Mouse (Mus musculus) lung, postnatal 4 days (tissue): Measurements from ENCODE around the gene Ubl4b.
A peak's percentile ranks its signal among the peaks of the same experiment; 100 is the strongest.

ENCODE experiments used
- DNase-seq, 2 experiments: peaks; one replicate each; pipeline ENCODE4 v3.0.0; 2021

Gene Ubl4b

DNA sequence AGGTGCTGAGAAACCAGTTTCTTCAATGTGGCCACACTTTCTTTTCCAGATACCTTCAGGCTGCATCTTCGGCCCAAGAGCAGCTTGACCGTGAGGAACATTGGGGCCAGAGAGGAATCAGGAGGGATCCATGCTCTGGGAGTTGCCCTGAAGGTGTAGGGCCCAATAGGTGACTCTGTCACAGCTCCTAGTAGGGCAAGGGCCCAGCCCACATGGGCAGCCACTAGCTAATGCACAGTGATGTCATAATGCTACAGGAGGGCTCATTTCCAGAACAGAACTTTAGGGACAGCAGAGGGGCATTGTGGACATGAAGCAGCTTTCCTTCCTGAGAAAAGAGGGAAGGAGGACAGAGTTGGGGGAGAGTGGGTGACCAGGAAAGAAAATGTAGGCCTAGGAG is at the start of gene Ubl4b:
Gene Ubl4b (minus strand): TSS at position 232 of the 400 bp plus-strand sequence.
- DNase-seq, result peak in 1 of 2 experiments; percentile 6

DNA sequence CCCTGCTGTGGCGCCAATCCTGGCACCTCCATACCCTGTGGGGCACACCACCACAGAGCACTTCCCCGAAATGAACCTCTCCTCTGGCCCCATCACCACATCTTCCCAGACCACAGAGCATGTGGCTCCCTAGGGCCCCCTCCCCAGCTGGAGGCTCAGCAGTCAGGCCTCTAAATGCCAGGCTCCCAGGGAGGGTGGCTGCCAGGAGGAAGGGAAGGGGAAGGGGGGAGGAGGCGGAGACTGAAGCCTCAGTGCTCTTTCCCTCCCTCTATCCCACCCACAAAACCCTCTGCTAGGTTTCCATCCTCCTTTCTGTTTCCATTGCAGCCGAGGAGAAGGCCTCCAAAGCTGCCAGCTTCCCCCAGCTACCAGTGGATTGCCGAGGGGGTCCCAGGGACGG is 45.3 kb upstream of the Ubl4b start:
- no peak for DNase-seq

DNA sequence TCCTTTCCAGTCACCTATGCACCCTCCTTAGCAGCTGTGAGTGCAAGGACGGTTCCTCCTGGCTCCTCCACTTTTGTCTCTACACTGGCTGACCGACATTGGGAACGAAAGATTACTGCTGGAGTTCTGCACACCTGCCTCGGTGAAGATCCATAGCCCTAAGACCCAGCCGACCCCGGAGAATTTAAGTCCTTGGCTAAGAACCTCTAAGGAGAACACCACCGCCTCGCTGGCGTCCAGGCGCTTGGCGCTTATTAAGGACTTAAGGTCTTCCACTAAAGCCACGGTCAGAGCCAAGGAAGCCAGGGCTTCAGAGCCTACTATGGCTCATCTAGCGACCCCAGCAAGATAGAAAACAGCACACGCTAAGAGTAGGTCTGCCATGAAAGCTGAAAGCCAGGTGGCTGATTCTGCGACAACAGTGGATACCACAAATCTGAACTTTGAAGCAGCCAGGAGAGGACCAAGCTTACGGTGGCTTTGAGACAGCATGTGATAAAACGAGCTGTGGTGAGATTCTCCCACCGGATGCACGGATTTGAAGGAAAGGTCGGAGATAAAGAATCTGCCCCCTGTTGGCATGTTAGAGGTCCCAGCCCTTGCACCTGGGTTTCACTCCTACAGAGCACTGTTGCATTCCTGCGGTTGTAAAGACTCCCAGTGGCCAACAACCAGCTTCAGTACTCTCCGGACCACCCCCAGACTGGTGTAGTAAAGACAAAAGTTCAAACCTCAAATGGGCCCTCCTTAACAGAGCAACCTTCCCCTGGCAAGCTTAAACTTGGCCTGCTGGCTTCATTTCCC is 42.9 kb upstream of the Ubl4b start:
- DNase-seq, result peak in 1 of 2 experiments; percentile 21

DNA sequence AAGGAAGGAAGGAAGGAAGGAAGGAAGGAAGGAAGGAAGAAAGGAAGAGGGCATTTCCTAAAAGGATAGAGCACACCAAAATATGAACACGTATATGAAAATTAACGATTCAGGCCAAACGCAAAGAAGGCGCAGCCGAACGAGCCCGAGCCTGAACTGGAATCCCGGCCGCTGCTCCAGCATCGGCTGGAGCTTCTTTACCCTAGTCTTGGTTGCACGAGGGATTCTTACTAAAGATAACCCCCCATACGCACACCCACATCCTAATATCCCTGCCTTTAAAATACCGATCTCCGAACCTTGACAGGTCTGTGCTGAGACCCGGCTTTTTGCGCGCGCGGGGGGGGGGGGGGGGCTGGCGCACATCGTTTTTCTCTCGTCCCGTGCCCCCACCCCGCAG is 42.3 kb upstream of the Ubl4b start:
- DNase-seq, result peak in 1 of 2 experiments; percentile 9

DNA sequence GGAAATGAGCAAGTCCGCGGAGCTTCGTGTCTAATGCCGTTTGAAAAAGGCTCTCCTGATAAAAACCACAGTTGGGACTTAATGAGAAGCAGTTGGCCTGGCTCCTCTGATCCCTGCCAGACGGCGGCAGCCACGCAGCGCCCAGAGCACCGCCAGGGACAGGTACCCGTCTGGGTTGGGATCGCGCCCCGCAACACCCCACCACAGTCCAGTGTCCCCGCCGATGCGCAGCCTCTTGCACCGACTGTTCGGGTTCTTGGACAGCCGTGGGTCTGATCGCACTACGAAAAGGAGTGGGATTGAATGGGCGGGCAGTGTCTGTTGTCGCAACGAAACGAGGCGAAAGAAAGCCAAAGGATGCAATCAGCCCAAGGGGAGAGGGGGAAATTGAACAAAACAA is 41.7 kb upstream of the Ubl4b start:
- DNase-seq, result peak in 1 of 2 experiments; percentile 37

DNA sequence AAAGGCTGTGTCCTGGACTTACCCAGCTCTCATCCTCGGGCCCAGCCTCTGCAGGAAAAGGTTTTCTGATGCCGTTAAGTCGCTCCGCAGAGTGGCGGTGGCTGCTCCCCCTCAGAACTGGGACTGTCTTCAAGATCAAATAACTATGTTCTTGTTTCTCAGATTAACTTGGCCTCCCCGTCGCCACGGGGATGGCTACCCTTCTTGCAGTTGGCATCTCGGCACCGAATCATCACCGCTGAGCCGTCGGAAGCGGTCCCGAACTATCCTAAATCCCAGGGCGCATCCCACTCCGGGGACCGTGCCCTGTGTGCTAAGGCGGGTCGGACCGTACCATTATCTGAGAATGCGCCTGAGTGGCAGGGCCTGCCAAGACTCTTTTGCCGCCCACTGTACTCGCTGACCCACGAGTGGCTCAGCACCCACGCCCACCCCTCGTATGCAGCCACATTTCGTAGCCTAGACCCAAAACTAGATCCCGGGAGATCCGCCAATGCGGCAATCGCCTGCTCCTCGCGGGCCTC is 41.1 kb upstream of the Ubl4b start:
- DNase-seq, result peak in 1 of 2 experiments; percentile 23

DNA sequence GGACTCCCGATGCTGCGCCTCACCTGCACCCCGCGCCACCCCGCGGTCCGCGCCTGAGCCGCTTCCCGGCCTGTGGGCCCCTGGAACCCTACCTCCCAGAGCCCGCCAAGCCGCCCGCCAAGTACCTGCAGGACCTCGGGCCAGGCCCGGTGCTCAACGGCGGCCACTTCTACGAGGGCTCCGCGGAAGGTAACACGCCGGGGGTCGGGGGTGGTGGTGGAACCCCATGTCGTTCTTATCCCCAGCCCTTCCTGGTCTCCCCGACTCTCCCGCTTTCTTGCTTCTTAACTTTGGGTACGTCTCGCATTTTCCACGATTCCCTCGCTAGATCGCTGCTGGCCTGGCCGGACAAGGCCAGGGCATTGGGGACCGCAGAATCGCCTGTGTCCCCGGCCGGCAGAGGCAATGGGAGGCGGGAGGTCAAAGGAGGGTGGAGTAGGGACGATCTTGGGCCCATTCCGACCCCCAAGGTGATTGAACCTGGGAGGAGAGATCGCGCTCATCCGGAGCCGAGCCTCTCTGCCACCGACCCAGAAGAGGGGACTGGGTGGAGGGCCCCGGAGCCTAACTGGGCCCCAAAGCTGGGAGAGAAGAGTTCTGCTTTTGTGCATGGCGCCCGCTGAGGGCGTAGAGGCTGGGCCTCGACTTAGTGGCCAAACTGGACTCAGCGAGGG is 40.5 kb upstream of the Ubl4b start:
- peak; percentile 11 to 27 for DNase-seq

DNA sequence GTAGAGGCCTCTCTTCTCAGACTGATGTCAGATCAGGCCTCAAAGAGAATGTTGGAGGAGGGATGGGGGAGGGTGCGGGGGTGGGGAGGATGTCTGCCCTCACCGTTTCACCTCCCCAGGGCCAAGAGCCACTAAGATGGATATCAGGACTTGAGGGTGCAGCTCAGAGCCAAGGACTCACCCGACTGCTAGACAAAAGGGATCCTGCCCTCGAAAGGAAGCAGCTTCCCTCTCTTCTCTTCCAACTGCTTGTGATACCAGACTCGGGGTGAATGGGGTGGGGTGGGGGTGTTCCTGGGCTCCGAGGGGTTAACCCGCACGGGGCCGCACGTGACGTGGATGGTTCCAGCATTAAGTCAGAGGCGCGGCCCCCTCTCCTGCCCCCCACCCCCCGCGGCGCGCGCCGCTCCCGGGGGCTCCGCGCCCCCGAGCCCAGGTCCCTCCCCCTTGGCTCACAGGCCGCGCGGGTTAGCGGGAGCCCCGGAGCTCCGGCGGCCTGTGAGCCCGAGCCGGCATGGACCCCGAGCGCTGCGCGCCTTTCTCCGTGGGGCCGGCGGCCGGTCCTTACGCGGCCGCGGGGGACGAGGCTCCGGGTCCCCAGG is 39.9 kb upstream of the Ubl4b start, which contains the start of gene Alx3:
Gene Alx3 (plus strand): TSS at position 370 of the 602 bp plus-strand sequence.
- DNase-seq, result no peak

DNA sequence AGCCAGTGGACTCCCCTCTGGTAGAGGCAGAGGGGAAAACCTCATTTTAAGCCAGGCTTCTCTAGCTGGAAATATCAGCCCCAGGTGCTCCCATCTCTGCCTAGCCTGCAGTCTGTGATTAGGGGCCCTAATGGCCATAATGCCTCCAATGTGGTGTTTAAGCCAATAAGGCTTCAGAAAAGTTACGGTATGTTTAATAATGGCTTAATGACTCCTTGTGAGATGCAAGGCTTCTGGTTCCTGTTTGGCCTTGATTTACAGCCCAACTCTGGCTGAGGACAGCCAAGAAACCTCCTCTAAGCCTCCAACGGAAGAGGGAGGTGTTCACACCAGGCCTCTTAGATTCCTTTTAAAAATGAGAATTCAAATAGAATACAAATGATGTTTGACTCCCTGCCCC is 38.8 kb upstream of the Ubl4b start:
- no peak for DNase-seq

DNA sequence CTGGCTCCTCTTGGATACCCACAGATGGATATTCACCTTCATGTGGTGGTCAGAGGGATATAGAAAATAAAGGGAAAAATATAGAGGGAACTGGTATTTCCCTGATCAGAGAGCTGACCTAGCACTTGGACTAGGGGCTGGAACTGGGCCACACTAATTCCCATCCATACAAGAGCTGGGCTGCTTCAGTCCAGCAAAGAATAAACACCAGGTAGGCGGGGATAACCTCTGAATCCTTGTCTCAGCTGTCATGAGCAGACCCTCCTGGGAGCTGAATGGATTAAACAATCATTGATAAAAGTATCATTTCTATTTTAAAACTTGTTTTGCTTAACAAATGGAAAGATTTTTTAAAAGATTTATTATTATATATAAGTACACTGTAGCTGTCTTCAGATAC is 36.7 kb upstream of the Ubl4b start:
- DNase-seq, result peak in 1 of 2 experiments; percentile 5

DNA sequence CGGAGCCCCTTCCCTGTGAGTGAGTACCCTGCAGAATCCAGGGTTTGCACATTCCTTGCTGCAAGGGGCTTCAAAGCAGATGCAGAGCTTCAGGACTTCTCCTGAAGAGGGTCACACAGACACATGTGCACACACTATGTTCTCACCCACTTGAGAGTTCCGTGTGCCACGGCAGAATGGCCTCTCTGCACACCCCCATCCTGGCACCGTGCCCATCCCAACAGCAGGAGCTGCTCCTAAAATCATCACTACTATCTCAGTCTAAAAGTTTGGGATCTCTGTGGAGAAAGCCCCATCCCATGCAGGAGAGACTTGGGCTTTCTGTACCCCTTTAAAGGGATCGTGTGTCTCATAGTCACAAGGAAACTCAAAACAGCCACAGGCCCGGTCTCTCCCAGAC is 31.6 kb upstream of the Ubl4b start:
- peak in 1 of 2 experiments; percentile 22 for DNase-seq

DNA sequence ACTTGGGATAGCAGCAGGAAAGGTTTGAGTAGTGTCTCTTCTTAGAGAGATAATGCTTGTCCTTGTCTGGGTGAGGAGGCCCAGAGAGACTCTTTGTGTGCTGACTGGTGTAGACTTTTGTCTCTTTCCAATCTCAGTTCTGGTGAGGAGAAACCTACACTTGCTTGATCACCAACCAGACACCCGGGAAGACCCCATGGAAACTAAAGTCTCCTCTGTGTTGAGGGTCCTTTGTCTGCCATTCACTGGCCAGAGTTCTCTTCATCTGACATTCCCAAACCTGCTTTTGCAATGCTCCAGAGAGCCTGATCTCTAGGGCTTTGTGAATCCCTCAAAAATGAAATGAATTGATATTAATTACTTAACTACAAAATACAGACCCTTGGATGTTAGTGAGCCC is 29.0 kb upstream of the Ubl4b start:
- no peak for DNase-seq

DNA sequence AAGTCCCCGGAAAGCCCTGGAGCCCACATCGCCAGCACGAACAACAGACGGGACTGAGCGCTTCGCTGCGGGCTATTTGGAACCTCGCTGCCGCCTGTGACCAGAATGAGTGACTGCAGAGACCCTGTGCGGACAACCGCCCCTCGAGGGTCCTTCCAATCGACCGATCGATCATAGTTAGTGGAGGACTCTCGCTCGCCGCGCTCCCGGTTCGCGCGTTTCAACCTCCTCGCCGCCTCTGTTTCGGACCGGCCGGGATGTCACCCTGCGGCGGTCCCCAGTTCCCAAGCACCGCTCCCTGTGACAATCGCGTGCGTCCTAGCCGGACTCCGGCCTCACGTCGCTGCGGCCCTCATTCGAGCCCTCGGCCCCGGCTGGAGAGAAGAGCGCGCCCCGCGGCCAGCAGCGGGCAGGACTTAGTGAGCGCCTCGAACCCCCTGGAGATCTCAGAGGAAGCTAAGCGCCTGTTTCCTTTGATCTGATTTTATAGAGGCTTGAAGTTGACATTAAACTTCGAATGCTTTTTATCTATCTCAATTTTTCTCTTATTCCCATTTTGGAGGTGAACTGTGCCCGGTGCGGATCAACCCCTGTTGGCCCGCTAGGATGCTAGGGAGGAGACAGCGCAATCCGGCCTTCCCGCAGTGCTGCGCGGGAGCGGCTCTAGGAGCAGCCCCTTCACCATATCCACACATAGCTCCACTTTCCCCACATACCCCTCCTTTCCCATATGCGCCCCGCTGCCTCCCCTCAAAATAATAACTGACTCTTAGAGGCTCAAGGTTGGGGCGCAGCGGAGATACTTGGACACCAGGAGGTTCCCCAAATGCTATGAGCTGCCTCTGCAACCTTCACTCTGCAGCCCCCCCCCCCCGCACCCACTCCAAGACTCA is 28.2 kb upstream of the Ubl4b start:
- peak; percentile 17 to 37 for DNase-seq

DNA sequence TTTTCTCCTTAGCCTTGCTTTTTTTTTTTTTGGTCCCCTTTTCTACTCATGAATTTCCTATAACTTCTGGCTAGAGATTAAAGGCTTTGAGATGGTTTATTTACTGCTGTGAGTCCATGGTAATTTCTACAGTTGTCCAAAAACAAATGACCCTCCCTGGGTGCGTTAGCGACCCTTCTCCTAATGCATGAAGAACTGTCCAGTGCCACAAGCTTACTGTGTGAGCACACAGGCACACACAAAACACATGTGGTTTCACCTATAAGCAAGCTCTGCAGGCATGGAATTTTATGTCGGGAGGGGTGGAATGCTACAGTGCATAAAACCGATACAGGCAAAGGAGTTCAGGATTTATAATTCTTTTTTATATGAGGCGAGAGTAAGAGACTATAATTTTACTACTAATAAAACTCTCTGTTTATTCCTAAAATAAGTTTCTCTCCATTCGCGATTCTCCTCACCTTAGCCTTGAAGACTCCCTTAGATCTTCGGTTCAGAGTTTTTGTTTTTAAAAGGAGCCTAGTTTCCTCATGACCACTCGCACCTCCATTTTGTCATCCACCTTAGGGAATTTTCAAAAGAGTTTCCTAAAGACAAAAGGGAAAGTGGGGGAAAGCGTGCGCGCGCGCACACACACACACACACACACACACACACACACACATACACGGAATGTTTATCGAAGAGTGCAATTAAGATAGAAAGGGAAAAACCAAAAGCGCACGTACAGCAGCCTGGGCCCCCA is 27.4 kb upstream of the Ubl4b start:
- DNase-seq, result no peak

DNA sequence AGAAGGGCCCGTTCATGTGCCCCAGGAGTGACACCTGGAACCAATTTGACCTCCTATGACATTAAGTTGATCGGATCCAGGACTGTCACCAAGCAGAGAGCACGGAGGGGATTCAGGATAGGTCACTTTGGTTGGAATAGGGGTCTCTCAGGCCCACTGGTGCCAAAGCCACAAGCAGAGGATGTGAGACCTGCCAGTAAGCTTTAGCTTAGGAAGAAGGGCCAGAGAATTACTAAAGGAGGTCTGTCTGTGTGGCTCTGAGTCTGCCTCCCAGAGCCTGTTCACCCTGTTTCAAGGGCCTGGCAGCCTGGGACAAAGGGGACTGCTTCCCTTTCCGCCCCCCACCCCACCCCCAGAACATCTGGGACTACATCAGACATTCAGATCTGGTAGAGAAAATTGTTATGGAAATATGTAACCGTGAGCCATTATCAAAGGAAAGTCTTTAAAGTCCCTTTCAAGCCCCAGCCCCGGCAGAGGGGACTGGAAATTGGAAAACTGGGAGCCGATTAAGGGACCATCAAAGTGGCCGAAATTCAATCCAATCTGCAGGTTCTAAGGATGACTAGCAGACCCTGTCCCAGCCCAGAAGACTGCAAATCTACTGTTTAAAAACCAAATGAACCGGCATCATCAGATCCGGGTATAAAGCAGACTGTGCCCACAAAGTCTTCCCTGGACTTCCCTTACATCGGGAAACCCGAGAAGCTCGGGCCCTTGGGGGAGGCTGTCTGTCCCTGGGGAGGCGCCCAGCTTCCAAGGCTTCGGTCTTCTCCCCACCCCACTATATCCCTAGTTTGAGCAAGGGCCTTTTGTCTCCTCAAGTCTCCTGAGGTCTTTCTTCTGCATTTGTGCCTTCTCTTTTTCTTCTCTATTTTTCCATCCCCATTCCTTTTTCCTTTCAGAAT is 26.5 kb upstream of the Ubl4b start:
- DNase-seq, result peak in 1 of 2 experiments; percentile 12

DNA sequence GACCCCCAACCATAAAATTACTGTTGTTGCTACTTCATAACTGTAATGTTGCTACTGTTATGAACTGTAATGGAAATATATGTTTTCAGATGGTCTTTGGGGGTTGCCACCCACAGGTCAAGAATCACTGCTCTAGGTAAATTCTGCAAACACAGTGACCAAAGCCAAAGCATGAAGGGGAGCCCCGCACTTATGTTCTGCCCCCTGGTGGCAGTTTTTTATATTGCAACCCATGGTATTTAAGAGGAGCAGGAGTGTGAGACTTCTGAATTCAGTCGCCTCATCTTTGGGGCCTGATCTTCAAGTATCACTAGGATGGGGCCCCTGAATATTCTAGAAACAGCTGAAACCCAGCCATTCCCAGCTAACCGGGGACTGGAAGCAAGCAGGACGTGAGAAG is 24.6 kb upstream of the Ubl4b start:
- peak; percentile 18 to 63 for DNase-seq

DNA sequence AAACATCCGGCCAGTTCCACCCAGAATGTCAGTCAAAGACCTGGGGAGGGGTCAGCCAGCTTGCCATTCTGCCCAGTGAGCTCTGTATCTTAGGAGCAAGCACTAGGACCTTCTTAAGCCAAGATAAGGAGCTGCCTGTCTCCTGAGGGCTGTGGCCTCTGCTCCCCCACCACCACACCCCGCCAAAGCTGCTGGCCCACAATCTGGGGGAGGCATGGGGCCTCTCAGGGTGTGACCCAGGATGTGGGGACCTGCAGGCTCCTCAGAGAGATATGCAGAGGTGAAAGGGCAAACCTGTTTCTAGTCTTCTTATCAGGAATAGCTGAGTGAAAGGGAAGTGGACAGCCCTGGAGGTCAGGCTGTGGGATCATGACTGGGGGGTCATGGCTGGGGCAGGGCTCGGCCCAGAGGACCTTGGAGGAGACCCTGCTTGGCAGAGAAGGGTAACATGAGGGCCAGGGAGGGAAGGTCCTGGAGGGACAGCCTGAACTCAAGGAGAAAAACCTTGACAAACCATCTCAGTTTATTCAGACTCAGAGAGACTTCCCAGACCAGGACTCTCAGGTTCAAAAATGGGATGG is 23.0 kb upstream of the Ubl4b start:
- DNase-seq, result peak in 1 of 2 experiments; percentile 13

DNA sequence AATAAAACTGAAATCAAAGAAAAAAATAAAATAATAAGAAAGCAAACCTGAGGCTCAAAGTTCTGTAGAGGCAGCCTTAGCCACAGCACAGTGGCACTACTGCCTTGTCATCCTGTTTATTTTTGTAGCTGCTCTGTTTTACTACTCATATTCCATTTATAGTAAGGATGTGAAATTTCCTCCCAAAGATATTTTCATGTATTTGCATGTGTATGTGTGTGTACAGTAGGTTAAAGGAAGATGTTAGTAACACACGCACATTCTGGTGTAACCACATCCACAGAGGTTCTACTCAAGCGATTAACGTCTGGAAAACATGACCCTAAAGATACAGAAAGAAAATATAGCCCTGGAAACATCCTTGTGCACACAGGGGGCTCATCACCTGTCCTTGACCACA is 21.9 kb upstream of the Ubl4b start:
- no peak for DNase-seq

DNA sequence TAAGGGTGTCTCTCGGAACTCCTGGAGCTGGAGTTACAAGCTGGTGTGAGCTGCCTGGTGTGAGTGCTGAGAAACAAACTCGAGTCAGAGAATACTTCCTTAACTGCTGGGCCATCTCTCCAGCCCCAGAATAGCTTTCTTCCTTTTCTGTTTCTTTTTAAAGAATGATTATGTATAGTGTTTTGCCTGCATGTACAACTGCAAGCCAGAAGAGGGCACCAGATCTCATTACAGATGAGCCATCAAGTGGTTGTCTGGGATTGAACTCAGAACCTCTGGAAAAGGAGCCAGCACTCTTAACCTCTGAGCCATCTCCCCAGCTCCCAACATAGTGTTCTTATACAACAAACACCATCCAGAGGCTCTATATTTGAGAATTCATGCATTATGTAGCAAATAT is 16.3 kb upstream of the Ubl4b start:
- peak in 1 of 2 experiments; percentile 2 for DNase-seq

DNA sequence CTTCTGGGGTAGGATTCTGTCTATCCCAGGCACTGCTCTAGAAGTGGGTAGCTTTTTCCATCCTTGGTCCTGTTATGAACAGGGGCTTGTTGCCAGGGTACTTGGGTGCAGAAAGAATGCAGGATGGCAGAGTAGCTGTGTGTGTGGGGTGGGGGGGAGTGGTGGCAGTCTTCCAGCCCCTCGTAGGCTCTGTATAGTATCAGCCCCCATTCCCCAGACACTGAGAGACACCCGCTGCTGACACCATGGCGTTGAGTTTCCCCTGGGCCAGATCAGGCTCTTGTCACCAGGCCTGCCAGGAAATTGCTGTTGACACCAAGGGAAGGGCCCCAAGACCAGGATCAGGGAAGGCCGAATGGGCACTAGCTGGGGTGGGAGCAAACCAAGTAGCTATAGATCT is 13.8 kb upstream of the Ubl4b start:
- DNase-seq, result no peak
